Mouse (Mus musculus): ENCODE results near the gene P3h3.
"Not testable (repeated sequence)": the region's sequence is repeated elsewhere in the genome, so short reads cannot be mapped to it uniquely, and the experiment has no call there.

The P3h3 gene

GRCm38 (mm10) chr6:124856916-124857839 is at the start of gene P3h3:
P3h3 (minus strand) TSS chr6:124857752.
- DNase-seq (ENCODE audit: extremely low spot score, low spot score): peak; percentile 91

GRCm38 (mm10) chr6:124904991-124905860 is 47.7 kb upstream of the P3h3 start:
- no peak for DNase-seq (ENCODE audit: extremely low spot score, low spot score)

- peak; percentile 76 for DNase-seq (ENCODE audit: extremely low spot score, low spot score)
These were observed 46.8 kb upstream of the P3h3 start for GRCm38 (mm10) chr6:124904161-124904981.

- peak; percentile 98 for DNase-seq (ENCODE audit: extremely low spot score, low spot score)
These were observed 46.1 kb upstream of the P3h3 start for GRCm38 (mm10) chr6:124903580-124904151.

GRCm38 (mm10) chr6:124901851-124902250 is 44.3 kb upstream of the P3h3 start:
- no peak for DNase-seq (ENCODE audit: extremely low spot score, low spot score)

GRCm38 (mm10) chr6:124900801-124901480 is 43.4 kb upstream of the P3h3 start:
- DNase-seq (ENCODE audit: extremely low spot score, low spot score): no peak

- no peak for DNase-seq (ENCODE audit: extremely low spot score, low spot score)
These were observed 42.7 kb upstream of the P3h3 start for GRCm38 (mm10) chr6:124900056-124900800.

GRCm38 (mm10) chr6:124898359-124898758 is 40.8 kb upstream of the P3h3 start:
- DNase-seq (ENCODE audit: extremely low spot score, low spot score): no peak

- DNase-seq (ENCODE audit: extremely low spot score, low spot score): not testable (repeated sequence)
These were observed 36.6 kb upstream of the P3h3 start for GRCm38 (mm10) chr6:124894113-124894512.

GRCm38 (mm10) chr6:124890997-124891396 is 33.4 kb upstream of the P3h3 start:
- DNase-seq (ENCODE audit: extremely low spot score, low spot score): no peak

GRCm38 (mm10) chr6:124888555-124889125 is 31.1 kb upstream of the P3h3 start:
- DNase-seq (ENCODE audit: extremely low spot score, low spot score): no peak

- no peak for DNase-seq (ENCODE audit: extremely low spot score, low spot score)
These were observed 30.4 kb upstream of the P3h3 start, which contains the start of gene Cd4 for GRCm38 (mm10) chr6:124887986-124888385. Cd4 (minus strand) TSS chr6:124888221.

GRCm38 (mm10) chr6:124885956-124886381 is 28.4 kb upstream of the P3h3 start:
- no peak for DNase-seq (ENCODE audit: extremely low spot score, low spot score)

GRCm38 (mm10) chr6:124884714-124885500 is 27.4 kb upstream of the P3h3 start:
- DNase-seq (ENCODE audit: extremely low spot score, low spot score): no peak

GRCm38 (mm10) chr6:124883351-124883750 is 25.8 kb upstream of the P3h3 start:
- no peak for DNase-seq (ENCODE audit: extremely low spot score, low spot score)

- DNase-seq (ENCODE audit: extremely low spot score, low spot score): no peak
These were observed 24.3 kb upstream of the P3h3 start for GRCm38 (mm10) chr6:124881821-124882220.

GRCm38 (mm10) chr6:124879390-124879789 is 21.8 kb upstream of the P3h3 start:
- no peak for DNase-seq (ENCODE audit: extremely low spot score, low spot score)

GRCm38 (mm10) chr6:124874348-124874747 is 16.8 kb upstream of the P3h3 start:
- DNase-seq (ENCODE audit: extremely low spot score, low spot score): no peak

Measured in neural tube, embryonic 10.5 days (tissue).